Comparison of ENCODE assay signal across 16 mouse cellular contexts in the genomic region with DNA sequence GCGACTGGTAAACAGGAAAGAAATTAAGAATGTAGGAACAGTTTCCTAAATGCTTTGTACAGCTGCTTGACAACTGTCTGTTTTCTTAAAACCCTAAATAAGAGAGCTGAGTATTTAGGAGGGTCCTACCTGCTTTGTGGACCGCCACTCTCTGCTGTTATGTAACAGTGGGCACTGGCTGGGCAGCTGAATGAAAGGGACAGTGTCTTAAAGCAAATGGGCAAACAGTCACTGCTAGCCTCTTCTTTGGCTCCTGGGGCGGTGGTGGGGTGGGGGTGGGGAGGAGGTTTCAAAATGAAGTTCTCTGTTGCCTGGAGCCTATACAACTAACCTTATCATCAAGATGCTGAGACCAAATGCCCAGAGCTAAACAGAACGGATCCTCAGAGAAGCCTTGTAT.
DNase-seq lines count a peak whose midpoint lies in the region; ATAC-seq lines count a peak whose summit lies in the region.
"Had no signal": no experiment of that assay in that cellular context is flagged by ENCODE, and none has a peak within 500 bp of the region (broad histone marks: within the 10 kb centered on the region; RNA-seq: fewer than 3 reads in every experiment).

No protein-coding gene starts in this region.

- H3K4me3 ChIP-seq in forebrain, embryonic 10.5 days, result peak overlapping the region; percentile 6; the same call in 1 of the 2 replicates
- H3K4me3 ChIP-seq in forebrain, embryonic 16.5 days (replicated peaks; ENCODE audit: low read length), result no peak overlapping the region
- no peak overlapping the region for H3K4me3 ChIP-seq in forebrain, embryonic 12.5 days (replicated peaks)
- no peak overlapping the region for H3K4me3 ChIP-seq in hindbrain, embryonic 16.5 days (ENCODE audit: low read length)
- H3K4me3 ChIP-seq in neural tube, embryonic 13.5 days, result no peak overlapping the region
- H3K4me3 ChIP-seq in limb, embryonic 10.5 days, result no peak overlapping the region
- no peak overlapping the region for H3K4me3 ChIP-seq in kidney, embryonic 16.5 days (ENCODE audit: low read length)
- H3K4me3 ChIP-seq: kidney, embryonic 15.5 days; limb, embryonic 15.5 days; megakaryocyte, embryonic 14.5 days had no signal

- peaks cover 26% of the 10 kb centered on the region for H3K27me3 ChIP-seq in forebrain, embryonic 10.5 days (ENCODE audit: poor library complexity, severe bottlenecking)
- H3K27me3 ChIP-seq in forebrain, embryonic 16.5 days (replicated peaks; ENCODE audit: control insufficient read depth, insufficient read depth, low read length), result peaks cover 6% of the 10 kb centered on the region; the same call in 1 of the 2 replicates
- H3K27me3 ChIP-seq in forebrain, embryonic 12.5 days, result peaks cover 8% of the 10 kb centered on the region
- H3K27me3 ChIP-seq in hindbrain, embryonic 16.5 days (replicated peaks; ENCODE audit: control insufficient read depth, insufficient read depth, low read length), result peaks cover 3% of the 10 kb centered on the region
- peaks cover 30% of the 10 kb centered on the region for H3K27me3 ChIP-seq in neural tube, embryonic 13.5 days
- H3K27me3 ChIP-seq in limb, embryonic 10.5 days (ENCODE audit: low read depth, poor library complexity, severe bottlenecking), result no peaks in the 10 kb centered on the region
- H3K27me3 ChIP-seq in kidney, embryonic 16.5 days (ENCODE audit: insufficient read depth, low read length), result peaks cover 5% of the 10 kb centered on the region; the same call in 1 of the 2 replicates
- H3K27me3 ChIP-seq: kidney, embryonic 15.5 days; megakaryocyte, embryonic 14.5 days had no signal

- H3K9ac ChIP-seq in forebrain, embryonic 16.5 days (replicated peaks; ENCODE audit: low read depth, low read length), result no peak overlapping the region
- H3K9ac ChIP-seq in forebrain, embryonic 12.5 days, result no peak overlapping the region
- H3K9ac ChIP-seq in hindbrain, embryonic 16.5 days (ENCODE audit: low read depth, low read length), result no peak overlapping the region
- no peak overlapping the region for H3K9ac ChIP-seq in neural tube, embryonic 13.5 days
- no peak overlapping the region for H3K9ac ChIP-seq in kidney, embryonic 16.5 days (replicated peaks; ENCODE audit: low read length)
- H3K9ac ChIP-seq: kidney, embryonic 15.5 days; limb, embryonic 15.5 days; lung, embryonic 14.5 days had no signal

- H3K4me2 ChIP-seq in forebrain, embryonic 16.5 days (ENCODE audit: low read length), result no peak overlapping the region
- H3K4me2 ChIP-seq in forebrain, embryonic 12.5 days, result peak overlapping the region; percentile 13; the same call in 1 of the 2 replicates
- H3K4me2 ChIP-seq in hindbrain, embryonic 16.5 days (ENCODE audit: low read length), result no peak overlapping the region
- peak overlapping the region; percentile 7; the same call in 1 of the 2 replicates for H3K4me2 ChIP-seq in neural tube, embryonic 13.5 days
- no peak overlapping the region for H3K4me2 ChIP-seq in kidney, embryonic 16.5 days (replicated peaks; ENCODE audit: low read depth, low read length)
- H3K4me2 ChIP-seq: heart, embryonic 11.5 days; kidney, embryonic 15.5 days; limb, embryonic 15.5 days; lung, embryonic 14.5 days had no signal

- DNase-seq in forebrain, embryonic 10.5 days (ENCODE audit: extremely low spot score, low spot score), result no peak
- DNase-seq in limb, embryonic 10.5 days (ENCODE audit: low spot score), result no peak
- DNase-seq in cerebellum, postnatal 36 days, result no peak
- DNase-seq: adrenal gland, postnatal 36 days; cerebellum, adult 11 months; gastrocnemius, postnatal 14 days; lung, embryonic 14.5 days had no signal

- no peak for ATAC-seq in forebrain, embryonic 16.5 days
- no peak for ATAC-seq in forebrain, embryonic 12.5 days (ENCODE audit: low FRiP score)
- peak; percentile 68 for ATAC-seq in hindbrain, embryonic 16.5 days
- peak; percentile 51; the same call in 1 of the 2 replicates for ATAC-seq in neural tube, embryonic 13.5 days (ENCODE audit: low read depth)
- ATAC-seq in kidney, embryonic 16.5 days (ENCODE audit: low FRiP score, low TSS enrichment), result no peak

- H3K36me3 ChIP-seq in forebrain, embryonic 10.5 days (replicated peaks), result no peaks in the 10 kb centered on the region; the same call in 1 of the 2 replicates
- H3K36me3 ChIP-seq in forebrain, embryonic 16.5 days (ENCODE audit: control insufficient read depth, insufficient read depth), result no peaks in the 10 kb centered on the region
- no peaks in the 10 kb centered on the region for H3K36me3 ChIP-seq in forebrain, embryonic 12.5 days (replicated peaks)
- H3K36me3 ChIP-seq in hindbrain, embryonic 16.5 days (ENCODE audit: control insufficient read depth, insufficient read depth, low read length), result no peaks in the 10 kb centered on the region
- H3K36me3 ChIP-seq in neural tube, embryonic 13.5 days, result no peaks in the 10 kb centered on the region
- H3K36me3 ChIP-seq in limb, embryonic 10.5 days, result no peaks in the 10 kb centered on the region
- no peaks in the 10 kb centered on the region for H3K36me3 ChIP-seq in kidney, embryonic 16.5 days (ENCODE audit: insufficient read depth, low read length)
- H3K36me3 ChIP-seq: kidney, embryonic 15.5 days; limb, embryonic 15.5 days had no signal

- H3K9me3 ChIP-seq in forebrain, embryonic 10.5 days, result peaks cover 3% of the 10 kb centered on the region
- no peaks in the 10 kb centered on the region for H3K9me3 ChIP-seq in forebrain, embryonic 16.5 days (ENCODE audit: control insufficient read depth, low read length)
- H3K9me3 ChIP-seq in forebrain, embryonic 12.5 days, result peaks cover 2% of the 10 kb centered on the region; the same call in 1 of the 2 replicates
- no peaks in the 10 kb centered on the region for H3K9me3 ChIP-seq in hindbrain, embryonic 16.5 days (ENCODE audit: control insufficient read depth, low read length)
- peaks cover 3% of the 10 kb centered on the region; the same call in 1 of the 2 replicates for H3K9me3 ChIP-seq in neural tube, embryonic 13.5 days
- no peaks in the 10 kb centered on the region for H3K9me3 ChIP-seq in limb, embryonic 10.5 days (replicated peaks)
- peaks cover 2% of the 10 kb centered on the region; the same call in 1 of the 2 replicates for H3K9me3 ChIP-seq in kidney, embryonic 16.5 days (ENCODE audit: low read length)
- H3K9me3 ChIP-seq: kidney, embryonic 15.5 days; limb, embryonic 15.5 days had no signal

- H3K27ac ChIP-seq in forebrain, embryonic 10.5 days, result peak overlapping the region; percentile 79
- no peak overlapping the region; the same call in 1 of the 2 replicates for H3K27ac ChIP-seq in forebrain, embryonic 16.5 days (ENCODE audit: low read length)
- H3K27ac ChIP-seq in forebrain, embryonic 12.5 days, result peak overlapping the region; percentile 75
- peak overlapping the region; percentile 1; the same call in 1 of the 2 replicates for H3K27ac ChIP-seq in hindbrain, embryonic 16.5 days (ENCODE audit: low read depth, low read length)
- H3K27ac ChIP-seq in neural tube, embryonic 13.5 days (replicated peaks), result peak overlapping the region; percentile 59
- no peak overlapping the region for H3K27ac ChIP-seq in limb, embryonic 10.5 days
- no peak overlapping the region for H3K27ac ChIP-seq in kidney, embryonic 16.5 days (ENCODE audit: low read length)
- H3K27ac ChIP-seq: kidney, embryonic 15.5 days; limb, embryonic 15.5 days had no signal

- 41% methylated on average over 4 of the region's 4 CpGs for WGBS in forebrain, embryonic 10.5 days
- 25% methylated on average over 4 of the region's 4 CpGs for WGBS in forebrain, embryonic 16.5 days
- whole genome bisulfite sequencing in forebrain, embryonic 12.5 days, result 33% methylated on average over 4 of the region's 4 CpGs
- WGBS in hindbrain, embryonic 16.5 days, result 42% methylated on average over 4 of the region's 4 CpGs
- WGBS in neural tube, embryonic 13.5 days, result 31% methylated on average over 4 of the region's 4 CpGs
- 67% methylated on average over 4 of the region's 4 CpGs for WGBS in limb, embryonic 10.5 days
- 77% methylated on average over 4 of the region's 4 CpGs for WGBS in kidney, embryonic 16.5 days

- peaks cover 61% of the 10 kb centered on the region for H3K4me1 ChIP-seq in forebrain, embryonic 10.5 days
- peaks cover 29% of the 10 kb centered on the region for H3K4me1 ChIP-seq in forebrain, embryonic 16.5 days (replicated peaks; ENCODE audit: control insufficient read depth, insufficient read depth, low read length)
- H3K4me1 ChIP-seq in forebrain, embryonic 12.5 days, result peaks cover 53% of the 10 kb centered on the region
- H3K4me1 ChIP-seq in hindbrain, embryonic 16.5 days (ENCODE audit: control insufficient read depth, insufficient read depth, low read depth, low read length), result peaks cover 7% of the 10 kb centered on the region
- H3K4me1 ChIP-seq in neural tube, embryonic 13.5 days (replicated peaks), result peaks cover 39% of the 10 kb centered on the region
- H3K4me1 ChIP-seq in limb, embryonic 10.5 days, result peaks cover 6% of the 10 kb centered on the region; the same call in 1 of the 2 replicates
- peaks cover 11% of the 10 kb centered on the region; the same call in 1 of the 2 replicates for H3K4me1 ChIP-seq in kidney, embryonic 16.5 days (ENCODE audit: insufficient read depth, low read length)
- H3K4me1 ChIP-seq: megakaryocyte, embryonic 14.5 days had no signal

Comparison
In these comparisons a context has a peak if more than half of its experiments do, and no peak if none do; other contexts are left out.
1. H3K27ac ChIP-seq: peak in forebrain, embryonic 10.5 days (single experiment), forebrain, embryonic 12.5 days (single experiment), hindbrain, embryonic 16.5 days (single experiment) and neural tube, embryonic 13.5 days (single experiment); none in forebrain, embryonic 16.5 days (single experiment), limb, embryonic 10.5 days (single experiment) and kidney, embryonic 16.5 days (single experiment).
2. H3K4me2 ChIP-seq: peak in forebrain, embryonic 12.5 days (single experiment) and neural tube, embryonic 13.5 days (single experiment); none in forebrain, embryonic 16.5 days (single experiment), hindbrain, embryonic 16.5 days (single experiment) and kidney, embryonic 16.5 days (single experiment).
3. ATAC-seq: peak in hindbrain, embryonic 16.5 days (single experiment) and neural tube, embryonic 13.5 days (single experiment); none in forebrain, embryonic 16.5 days (single experiment), forebrain, embryonic 12.5 days (single experiment) and kidney, embryonic 16.5 days (single experiment).